Mouse (Mus musculus): ENCODE results near the gene Oxa1l.
A peak's percentile ranks its signal among the peaks of the same experiment; 100 is the strongest.

DNA sequence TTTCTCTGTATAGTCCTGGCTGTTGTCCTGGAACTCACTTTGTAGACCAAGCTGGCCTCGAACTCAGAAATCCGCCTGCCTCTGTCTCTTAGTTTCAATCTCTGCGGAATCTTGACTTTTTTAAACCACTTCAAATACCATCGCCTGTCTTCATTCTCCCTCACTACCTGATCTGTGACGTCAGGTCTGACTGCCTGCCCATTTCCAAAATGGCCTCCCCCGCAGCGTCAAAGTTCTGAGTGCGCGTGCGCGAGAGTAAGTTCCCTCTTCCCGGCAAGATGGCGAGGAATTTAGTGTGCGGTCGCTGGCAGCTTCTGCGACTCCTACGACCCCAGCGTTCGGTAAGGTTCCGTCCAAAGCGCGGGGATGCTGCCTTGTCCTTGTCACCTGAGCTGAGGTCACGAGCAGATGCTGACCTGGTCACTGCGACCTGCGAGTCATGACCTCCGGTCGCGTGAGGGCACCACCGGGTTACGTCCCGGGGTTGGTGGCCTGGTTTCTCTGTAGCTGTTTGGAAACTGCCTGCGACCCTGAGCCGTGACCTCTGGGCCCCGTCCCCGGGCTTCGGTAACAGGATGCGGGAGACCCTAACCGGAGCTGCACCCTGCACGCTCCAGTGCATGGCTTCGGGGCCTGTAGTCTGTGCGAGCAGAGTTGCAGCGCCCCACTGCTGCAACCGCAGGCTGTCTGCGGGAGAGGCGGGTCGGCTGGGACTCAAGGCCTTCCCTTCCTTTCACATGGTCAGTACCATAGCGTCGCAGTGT, at the start of gene Oxa1l:
- TF ChIP-seq POLR2A (IDR thresholded peaks at IDR 0.05; ENCODE audit: borderline replicate concordance, extremely low read depth, low read depth, low read length) (peak; percentile 90; the same call in 1 of the 2 replicates), CTCF (IDR thresholded peaks at IDR 0.05; ENCODE audit: insufficient read depth, low read length) (no peak)
